Mouse (Mus musculus): ENCODE measurements around the gene Eea1.
"Not testable (repeated sequence)": the region's sequence is repeated elsewhere in the genome, so short reads cannot be mapped to it uniquely, and the experiment has no call there.

The Eea1 gene

DNA sequence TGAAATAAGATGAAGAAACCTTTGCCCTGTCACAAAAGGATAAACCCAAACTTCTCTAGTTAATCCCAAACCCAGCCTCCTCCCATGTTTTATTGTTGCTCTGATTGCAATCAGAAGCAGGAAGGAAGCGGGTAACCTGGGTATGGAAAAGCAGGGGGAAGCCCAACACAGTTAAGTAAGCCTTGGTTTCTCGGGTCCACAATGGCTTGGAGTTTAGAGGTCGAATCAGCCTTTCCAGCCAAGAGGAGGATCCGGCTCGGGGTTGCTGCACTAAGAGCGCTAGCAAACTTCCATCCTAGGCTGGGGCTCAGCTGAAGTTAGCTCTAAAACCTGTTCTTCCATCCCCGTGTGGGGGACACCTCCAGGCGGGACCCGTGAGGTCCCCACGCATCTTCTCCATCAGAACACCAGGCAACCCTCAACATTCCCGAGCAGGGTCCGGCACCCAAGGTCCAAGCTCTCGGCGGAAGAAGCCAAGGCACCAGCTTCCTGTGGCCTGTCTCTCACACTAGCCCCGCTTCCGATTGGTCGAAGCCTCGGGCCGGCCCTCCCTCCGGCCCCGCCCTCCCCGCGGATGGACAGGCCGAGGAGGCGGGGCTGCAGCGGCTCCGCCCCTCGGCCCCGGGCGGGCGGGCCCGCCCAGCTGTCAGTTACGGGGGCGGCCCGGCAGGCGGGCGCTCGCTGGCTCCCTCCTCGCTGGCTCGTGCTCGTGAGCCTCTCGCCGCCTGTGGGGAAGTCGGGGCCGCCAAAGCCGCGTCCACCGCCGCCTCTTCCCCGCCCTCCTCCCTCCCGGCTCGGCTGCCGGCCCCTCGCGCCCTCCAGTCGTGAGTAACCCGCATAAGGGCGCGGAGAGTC, at the start of gene Eea1:
Gene Eea1 (plus strand): TSS at position 605 of the 855 bp plus-strand sequence.
- peak; percentile 77 for DNase-seq (ENCODE audit: low read depth, low spot score)

- no peak for DNase-seq (ENCODE audit: low read depth, low spot score)
These were observed 49.1 kb upstream of the Eea1 start for GRCm38 (mm10) chr10:95891214-95891960.

GRCm38 (mm10) chr10:95892132-95892531, 48.3 kb upstream of the Eea1 start:
- DNase-seq (ENCODE audit: low read depth, low spot score): no peak

- DNase-seq (ENCODE audit: low read depth, low spot score): no peak
These were observed 47.0 kb upstream of the Eea1 start for GRCm38 (mm10) chr10:95893291-95893932.

- no peak for DNase-seq (ENCODE audit: low read depth, low spot score)
These were observed 46.2 kb upstream of the Eea1 start for GRCm38 (mm10) chr10:95894036-95894855.

DNA sequence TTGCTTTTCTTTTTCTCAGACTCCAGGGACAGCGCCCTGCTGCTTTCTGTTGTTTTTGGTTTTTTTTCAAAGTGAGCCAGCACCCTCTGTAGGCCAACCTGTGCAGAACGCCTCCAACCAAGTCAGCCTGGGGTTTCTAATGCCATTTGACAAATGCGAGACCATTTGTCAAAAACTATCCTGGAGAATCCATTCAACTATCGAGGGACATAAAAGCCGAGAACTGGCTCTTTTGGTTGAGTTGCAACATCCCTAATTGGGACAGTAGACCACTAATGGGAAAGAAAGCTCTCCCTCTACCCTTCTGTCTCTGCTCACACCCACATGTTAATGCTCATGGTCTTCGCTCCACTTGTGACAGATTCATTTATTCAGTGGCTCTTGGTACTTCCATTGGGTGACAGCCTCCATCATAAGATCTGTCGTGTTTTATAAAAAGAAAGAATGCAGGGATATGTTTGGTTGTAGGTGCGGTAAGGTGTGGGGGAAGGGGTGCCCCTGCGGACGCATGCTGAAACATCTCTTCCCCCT, 45.5 kb upstream of the Eea1 start:
- no peak for DNase-seq (ENCODE audit: low read depth, low spot score)

GRCm38 (mm10) chr10:95898471-95899154, 41.8 kb upstream of the Eea1 start:
- DNase-seq (ENCODE audit: low read depth, low spot score): no peak

- no peak for DNase-seq (ENCODE audit: low read depth, low spot score)
These were observed 35.8 kb upstream of the Eea1 start for GRCm38 (mm10) chr10:95904668-95905067.

GRCm38 (mm10) chr10:95909246-95909909, 31.1 kb upstream of the Eea1 start:
- DNase-seq (ENCODE audit: low read depth, low spot score): no peak

DNA sequence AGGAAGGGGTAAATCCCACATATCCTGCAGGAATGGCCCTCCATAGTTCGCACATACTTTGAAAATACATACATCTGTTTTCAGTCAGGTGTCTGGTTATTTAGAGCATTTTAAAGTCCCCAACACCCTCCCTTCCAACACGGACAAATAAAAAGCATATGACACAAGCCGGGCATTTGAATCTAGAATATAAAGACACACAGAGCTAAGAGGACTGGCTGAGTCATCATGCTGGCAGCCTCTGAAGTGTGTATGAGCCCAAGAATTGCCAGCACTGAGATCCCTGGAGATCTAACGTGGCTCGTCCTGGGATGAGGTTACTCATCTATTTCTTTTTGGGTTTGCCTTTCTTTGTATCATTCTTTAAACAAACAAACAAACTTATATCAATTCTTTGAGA, 29.4 kb upstream of the Eea1 start:
- no peak for DNase-seq (ENCODE audit: low read depth, low spot score)

GRCm38 (mm10) chr10:95914434-95915174, 25.8 kb upstream of the Eea1 start:
- no peak for DNase-seq (ENCODE audit: low read depth, low spot score)

GRCm38 (mm10) chr10:95918716-95919115, 21.7 kb upstream of the Eea1 start:
- DNase-seq (ENCODE audit: low read depth, low spot score): no peak

- no peak for DNase-seq (ENCODE audit: low read depth, low spot score)
These were observed 16.9 kb upstream of the Eea1 start for GRCm38 (mm10) chr10:95923263-95924217.

- not testable (repeated sequence) for DNase-seq (ENCODE audit: low read depth, low spot score)
These were observed 6.8 kb upstream of the Eea1 start for GRCm38 (mm10) chr10:95933631-95934030.

GRCm38 (mm10) chr10:95940901-95941767, 684 bp downstream of the Eea1 start:
- DNase-seq (ENCODE audit: low read depth, low spot score): peak; percentile 16

DNA sequence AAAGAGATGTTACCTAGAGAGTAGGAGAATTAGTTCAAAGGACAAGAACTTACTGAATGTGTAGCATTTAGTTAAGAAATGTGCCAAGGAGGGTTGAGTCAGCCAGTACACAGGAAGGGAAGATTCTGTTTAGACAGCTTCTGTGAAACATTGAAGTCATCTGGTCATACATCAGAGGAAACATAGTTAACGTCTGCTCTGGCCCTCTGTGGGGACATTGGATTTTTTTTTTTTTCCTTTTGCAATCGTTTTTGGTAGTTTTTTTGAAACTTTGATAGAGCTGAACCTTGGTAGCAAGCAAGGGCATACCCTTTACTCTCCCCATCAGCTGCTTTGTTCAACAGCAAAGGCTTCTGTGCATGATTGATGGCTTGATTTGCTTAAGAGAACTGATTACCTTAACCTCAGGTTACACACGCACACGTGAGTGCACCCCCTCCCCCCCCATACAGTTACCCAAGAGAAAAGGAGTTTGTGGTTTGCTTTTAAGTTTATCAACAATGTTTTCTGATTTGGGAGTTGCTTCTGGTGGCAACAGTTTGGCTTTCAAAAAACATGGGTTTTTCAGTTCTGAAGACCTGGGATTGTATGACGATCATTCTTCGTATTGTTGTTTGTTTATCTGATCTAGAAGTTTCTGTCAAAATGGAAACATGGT, 1.4 kb downstream of the Eea1 start:
- DNase-seq (ENCODE audit: low read depth, low spot score): no peak

DNA sequence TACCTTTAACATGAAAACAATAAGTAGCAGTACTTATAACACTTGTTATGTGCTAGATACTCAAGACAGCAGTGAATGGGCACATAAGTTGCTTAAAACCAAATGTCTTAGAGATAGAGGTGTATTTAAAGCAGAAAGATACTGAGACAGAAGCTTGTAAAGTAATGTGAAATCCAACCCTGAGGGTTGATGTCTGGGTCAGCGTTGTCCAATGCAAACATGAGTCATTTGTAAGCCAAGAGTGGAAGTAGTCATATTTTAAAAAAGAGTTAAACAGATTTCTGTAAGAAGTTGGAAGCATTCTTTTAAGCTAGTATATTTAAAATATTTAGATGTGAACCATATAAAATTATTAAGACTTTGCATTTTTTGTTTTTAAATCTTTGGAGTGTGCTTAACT, 4.6 kb downstream of the Eea1 start:
- DNase-seq (ENCODE audit: low read depth, low spot score): no peak

Measured in WW6 (cell line).